Mouse (Mus musculus) CD8-positive naive resting alpha-beta T cell, adult 2 months (primary cell): ENCODE measurements at regions not wholly inside any gene's neighbourhood (a gene's known extent, or its start where the extent isn't known, plus 50 kb on each side); places are given as distances from the start of the nearest gene placed in this dataset.

Experiments used
- DNase-seq, 2 experiments: peaks; one replicate each; pipeline ENCODE4 v3.0.0; 2022; ENCODE audit warnings: low read depth in 2 of 2, low spot score in 2 of 2

DNA sequence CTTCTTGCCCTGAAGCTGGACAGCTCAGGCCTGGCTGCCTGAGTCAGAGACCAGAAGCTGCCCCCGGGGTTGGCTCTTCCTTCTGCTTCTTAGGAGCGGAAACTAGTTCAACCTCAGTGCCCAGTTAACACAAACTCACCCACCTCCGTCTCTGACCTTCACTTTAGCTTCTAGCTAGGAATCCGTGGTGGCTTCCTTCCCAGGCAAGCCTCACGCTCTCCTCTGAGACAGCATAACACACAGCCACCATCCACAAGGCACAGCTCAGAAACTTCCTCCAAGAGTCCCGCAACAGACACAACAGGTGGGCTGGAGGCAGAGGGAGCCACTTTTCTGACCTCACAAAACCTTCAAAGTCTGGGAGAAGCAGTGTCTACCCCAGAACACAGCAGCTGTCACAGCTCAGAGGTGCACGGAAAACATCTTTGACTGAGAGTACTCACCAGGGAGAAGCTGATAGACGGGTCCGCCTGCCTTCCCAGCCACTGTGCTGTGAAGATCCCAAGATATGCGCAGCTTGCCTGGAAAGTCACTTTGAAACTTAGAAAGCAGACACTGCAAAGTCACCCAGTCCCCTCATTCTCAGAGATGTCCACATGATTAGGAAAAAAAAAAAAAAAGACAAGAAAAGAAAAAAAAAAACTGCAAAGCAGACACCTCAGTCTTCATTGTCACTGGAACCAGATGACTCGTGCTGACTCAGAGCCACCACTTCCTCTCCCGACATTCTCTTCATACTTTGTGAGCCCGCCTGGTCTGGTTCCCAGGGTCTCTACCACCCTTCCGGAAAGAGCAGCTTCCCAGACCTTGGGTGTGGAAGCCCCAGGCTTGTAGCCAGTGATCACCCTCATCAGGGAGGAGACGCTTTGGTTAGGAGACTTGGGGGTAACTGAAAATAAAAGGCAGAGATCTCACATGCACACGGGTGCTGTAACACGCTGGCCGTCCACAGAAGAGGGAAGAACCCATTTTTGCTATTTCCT, 162.1 kb upstream of the Spdye4c start:
- peak in 1 of 2 experiments; percentile 17 for DNase-seq

DNA sequence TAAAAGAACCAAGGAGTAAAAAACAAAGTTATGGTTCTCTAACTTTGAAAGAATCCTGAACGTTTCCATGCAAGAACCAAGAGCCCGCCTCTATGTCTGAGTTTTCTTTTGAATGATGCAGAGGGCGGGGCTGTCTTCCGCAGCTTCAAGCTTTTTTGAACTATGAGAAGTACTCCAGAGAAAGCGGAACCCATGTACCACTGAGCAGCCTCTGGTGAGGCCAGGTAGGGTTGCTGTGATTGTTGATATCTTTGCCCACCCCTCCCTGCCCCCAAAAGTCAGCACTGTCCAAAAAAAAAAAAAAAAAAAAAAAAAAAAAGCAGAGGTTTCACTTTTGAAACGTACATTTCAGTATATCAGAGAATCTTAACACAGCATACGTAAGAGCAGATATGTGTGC, 161.2 kb upstream of the Spdye4c start:
- peak in 1 of 2 experiments; percentile 7 for DNase-seq

DNA sequence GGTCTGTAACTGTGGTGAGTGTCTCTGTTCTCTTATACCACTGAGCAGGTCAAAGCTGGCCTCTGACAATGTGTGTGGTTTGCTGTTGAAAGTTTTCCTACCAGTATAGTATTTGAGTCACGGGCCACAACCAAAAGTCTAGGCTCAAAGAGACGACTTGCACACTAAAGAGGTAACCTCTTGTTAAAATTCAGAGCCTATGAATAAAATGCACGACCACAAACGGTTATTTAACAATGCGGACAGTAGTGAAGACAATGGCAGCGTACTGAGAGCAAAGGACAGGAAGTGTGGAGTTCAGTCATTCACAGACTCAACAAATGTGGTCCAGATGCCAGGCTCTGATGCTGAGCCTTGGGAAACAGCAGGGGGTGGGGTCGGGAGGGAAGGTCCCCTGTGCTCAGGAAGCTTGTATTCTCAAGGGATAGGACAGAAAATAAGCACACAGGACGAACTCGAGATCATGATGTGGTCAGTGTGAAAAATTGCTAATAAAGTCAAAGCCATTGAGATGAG, 160.2 kb upstream of the Spdye4c start:
- no peak for DNase-seq

DNA sequence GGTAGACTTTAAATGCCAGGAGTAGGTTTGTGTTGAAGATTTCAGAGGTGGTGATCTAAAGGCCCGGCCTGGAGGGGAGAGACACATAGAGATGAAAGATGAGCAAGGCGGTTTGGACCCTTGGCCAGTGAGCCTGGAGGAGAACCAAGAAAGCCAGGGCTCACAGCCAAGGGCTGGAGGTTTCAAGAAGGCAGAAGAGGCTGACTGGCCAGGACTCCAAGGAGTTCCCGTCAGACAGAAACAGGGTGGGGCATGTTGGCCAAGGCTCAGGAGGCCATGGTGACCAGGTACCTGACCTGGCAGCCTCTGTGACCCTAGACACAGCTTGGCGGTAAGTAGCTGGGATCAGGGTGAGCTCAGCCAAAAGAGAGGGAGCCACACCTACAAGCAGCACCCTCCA, 159.3 kb upstream of the Spdye4c start:
- no peak for DNase-seq

DNA sequence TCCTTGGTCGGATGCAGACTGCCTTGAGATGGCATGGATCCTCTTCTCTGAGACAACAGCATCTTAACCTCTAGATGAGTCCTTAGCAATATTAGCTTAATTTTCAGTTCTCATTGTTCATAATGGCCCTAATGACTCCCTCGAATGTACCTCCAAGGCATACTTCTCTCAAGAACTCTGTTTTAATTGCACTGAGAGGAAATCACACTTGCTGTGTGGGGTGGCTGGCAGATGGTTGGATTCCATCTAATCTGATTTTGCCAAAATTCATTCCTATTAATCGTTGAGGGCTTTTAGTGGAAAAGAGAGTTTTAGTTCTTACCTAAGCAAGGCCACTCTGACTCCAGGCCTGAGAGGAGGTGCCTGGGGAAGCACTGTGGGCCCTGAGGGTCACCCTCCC, 158.3 kb upstream of the Spdye4c start:
- DNase-seq: no peak

- no peak for DNase-seq
These were observed 157.4 kb upstream of the Spdye4c start for GRCm38 (mm10) chr2:128433553-128434081.

DNA sequence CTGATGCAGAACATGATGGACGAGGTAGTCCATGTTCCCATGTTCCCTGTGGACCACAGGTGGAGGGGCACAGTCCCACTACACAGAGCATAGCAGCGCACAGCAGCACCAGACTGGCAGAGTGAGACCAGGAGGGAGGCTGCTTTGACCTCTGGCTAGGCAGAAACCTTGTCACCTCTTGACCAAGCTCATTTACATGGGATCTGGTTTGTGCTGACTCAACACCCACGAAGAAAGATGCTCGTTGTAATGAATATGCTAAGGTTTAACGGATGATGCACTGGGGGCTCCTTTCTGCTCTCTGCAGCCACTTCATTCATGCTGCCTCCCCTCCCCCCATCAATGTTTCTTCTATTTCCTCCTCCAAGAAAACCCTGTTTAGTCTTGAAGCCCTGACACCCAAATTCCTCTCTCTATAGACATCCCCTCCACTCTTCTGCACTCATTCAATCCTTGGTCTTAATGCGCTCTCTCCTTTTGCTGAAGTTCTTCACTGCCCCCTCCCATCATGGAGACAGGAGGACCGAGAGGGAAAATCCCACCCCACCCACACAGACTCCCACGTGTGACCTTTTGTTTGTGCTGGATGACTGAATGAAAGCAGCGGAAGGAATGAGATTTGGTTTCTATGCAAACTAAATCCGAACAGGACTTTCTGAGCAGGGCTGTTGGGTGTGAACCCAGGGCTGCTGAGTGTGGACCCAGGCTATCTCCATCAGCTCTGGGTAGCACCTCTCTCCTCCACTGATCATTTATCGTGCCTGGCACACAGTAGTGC, 156.6 kb upstream of the Spdye4c start:
- DNase-seq: no peak

- DNase-seq: no peak
These were observed 154.6 kb upstream of the Spdye4c start for GRCm38 (mm10) chr2:128436378-128436777.

DNA sequence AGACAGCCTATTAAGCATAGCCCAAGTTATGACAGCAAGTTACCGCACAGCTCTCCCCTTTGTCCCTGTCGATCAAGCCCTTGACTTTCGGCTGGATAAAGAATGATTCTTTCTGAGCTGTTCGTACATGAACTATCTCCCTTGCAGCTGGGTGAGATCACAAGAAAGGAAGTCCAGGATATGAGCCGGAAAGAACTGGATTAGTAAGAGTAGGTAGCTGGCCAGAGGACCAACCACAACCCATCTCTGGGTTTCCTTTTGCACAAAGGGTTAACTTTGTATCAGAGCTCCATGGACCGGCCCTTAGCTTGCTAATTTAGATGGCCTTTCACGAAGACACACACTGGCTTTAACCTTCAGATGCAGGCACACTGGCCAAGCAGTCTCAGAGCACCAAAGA, 153.3 kb upstream of the Spdye4c start:
- no peak for DNase-seq

DNA sequence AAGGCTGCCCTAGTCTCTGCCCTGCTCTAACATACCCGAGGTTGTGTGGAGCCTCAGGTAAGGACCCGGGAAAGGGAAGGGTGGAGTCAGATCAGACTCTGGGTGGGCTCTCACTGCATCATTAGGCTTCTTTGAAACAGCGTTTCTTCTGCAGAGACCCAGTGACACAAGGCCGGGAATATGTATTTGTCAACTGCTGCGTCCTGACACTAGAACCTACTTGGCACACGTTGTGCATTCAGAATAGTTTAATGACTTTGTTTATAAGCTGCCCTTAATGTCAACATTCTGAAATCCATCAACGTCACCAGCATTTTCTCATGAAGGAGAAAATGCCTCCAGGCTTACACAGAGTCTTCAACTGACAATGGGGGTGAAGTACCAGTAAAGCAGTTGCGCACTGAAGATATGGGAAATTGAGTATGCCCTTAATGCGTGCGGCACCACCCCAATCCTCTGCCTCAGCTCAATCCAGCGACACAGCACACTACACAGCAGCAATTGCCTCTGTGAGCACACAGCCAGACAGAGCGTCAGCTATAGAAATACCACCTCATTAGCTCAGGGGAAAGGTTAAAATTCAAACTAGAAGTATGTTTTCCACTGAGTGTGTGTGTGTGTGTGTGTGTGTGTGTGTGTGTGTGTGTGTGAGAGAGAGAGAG, 152.7 kb upstream of the Spdye4c start:
- DNase-seq: no peak

- DNase-seq: no peak
These were observed 152.1 kb upstream of the Spdye4c start for GRCm38 (mm10) chr2:128438897-128439296.

- no peak for DNase-seq
These were observed 146.4 kb upstream of the Spdye4c start for GRCm38 (mm10) chr2:128444599-128445011.

DNA sequence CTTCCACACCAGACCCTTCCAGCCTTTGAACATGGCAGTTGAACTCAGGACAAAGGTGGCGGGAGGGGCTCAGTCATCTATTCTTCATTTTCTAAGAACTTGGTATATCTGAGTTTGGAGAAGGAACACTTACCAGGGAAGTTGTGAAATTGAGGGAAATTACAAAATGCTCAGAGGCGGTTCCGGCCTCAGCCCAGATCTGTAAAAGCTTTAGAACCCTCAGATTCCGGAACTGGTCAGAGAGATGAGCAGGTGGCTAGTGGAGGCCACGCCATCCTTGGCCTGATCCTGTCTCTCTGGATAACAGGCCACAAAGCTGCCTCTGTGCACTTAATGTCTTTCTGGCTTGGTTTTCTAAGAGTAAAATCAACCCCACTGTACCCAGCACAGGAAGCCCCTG, 145.6 kb upstream of the Spdye4c start:
- DNase-seq: no peak

DNA sequence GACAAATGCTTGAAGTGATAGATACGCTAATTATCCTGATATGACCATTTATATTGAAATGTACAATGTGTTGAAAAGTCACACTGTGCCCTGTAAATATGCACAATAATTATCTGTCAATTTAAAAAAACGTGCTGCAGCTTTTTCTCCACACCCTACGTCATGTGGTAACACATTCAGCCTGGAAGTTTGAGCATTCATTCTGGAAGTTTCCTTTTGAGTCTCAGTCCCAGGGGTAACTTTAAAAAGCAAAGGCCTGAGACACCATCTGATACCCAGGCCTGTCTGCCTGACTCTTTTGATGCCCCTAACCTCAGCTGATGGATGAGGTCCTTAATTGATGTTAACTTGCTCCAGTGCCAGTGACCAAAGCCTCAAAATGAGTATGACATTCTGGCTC, 141.7 kb upstream of the Spdye4c start:
- no peak for DNase-seq

DNA sequence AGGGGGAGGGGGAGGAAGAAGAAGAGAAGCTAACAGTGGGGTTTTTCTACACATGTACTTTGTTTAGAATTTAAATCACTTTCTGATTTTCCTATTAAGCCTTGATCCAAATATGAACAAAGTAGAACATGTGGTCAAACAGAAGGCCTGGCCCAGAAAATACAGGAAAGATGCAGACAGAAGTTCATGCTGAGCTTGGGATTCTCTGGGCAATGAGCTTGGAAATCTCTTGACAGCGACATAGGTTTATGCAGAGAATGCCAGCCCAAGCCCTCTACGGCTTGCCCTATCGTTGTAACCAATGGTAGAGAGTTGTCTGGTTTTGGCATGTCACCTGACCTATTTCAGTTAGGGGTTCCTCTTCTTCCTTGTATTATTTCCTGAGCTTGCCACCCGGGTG, 141.0 kb upstream of the Spdye4c start:
- no peak for DNase-seq

- DNase-seq: peak in 1 of 2 experiments; percentile 41
These were observed 139.3 kb upstream of the Spdye4c start for GRCm38 (mm10) chr2:128451554-128452239.

GRCm38 (mm10) chr2:128452582-128452981, 138.4 kb upstream of the Spdye4c start:
- DNase-seq: no peak

DNA sequence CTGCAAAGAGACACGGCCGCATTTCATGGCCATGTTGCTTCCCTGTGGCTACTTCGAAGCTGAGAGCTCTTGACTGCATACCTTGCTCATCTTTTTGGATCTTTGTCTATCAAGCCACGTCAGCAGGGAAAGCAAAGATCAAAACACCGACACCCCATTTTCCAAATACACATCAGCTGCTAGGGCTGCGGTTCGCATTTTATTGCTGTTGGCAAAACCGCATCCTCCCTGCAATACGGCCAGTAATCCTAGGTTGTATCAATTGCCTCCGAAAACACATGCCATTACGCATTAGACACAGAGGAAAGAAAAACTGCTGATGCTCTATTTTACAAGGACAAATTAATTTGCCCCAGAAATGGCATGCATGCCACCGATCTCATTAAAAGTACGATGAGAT, 136.5 kb upstream of the Spdye4c start:
- no peak for DNase-seq

DNA sequence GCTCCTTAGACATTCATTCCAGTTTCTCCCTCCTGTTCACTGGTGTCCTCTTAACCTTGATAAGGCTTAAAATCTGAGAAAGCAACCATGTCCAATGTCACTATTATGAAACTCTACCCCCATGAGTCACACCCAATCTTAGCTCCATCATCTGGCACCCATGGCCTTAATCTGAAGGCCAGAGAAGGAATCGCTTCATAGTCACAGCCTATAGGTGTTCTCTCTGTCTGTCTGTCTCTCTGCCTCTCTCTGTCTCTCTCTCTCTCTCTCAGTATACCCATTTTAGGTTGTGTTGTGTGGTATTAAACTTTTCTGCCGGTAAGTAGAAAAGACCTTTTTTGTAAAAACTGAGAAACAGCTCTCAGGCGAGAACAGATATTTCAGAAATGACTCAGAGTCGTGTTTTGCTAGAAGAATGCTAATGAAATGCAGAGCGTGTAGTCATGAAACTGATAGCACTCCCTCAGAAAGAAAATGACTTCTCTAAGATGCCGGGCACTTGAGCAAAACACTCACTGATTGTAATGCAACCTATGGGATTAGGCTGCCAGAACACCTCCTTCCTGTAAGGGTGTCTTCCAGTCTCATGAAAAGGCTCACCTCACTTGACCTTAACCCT, 133.3 kb upstream of the Spdye4c start:
- no peak for DNase-seq
